Mouse (Mus musculus) 3T3-L1 (cell line): ENCODE results near the gene Pgghg.

Experiments
- DNase-seq: peaks from one replicate; pipeline ENCODE4 v3.0.0-alpha.2; 2015; ENCODE audit warnings: low read depth, low spot score

The Pgghg gene

GRCm38 (mm10) chr7:140922398-140923069 lies 18.7 kb upstream of the Pgghg start:
- DNase-seq = no peak

DNA sequence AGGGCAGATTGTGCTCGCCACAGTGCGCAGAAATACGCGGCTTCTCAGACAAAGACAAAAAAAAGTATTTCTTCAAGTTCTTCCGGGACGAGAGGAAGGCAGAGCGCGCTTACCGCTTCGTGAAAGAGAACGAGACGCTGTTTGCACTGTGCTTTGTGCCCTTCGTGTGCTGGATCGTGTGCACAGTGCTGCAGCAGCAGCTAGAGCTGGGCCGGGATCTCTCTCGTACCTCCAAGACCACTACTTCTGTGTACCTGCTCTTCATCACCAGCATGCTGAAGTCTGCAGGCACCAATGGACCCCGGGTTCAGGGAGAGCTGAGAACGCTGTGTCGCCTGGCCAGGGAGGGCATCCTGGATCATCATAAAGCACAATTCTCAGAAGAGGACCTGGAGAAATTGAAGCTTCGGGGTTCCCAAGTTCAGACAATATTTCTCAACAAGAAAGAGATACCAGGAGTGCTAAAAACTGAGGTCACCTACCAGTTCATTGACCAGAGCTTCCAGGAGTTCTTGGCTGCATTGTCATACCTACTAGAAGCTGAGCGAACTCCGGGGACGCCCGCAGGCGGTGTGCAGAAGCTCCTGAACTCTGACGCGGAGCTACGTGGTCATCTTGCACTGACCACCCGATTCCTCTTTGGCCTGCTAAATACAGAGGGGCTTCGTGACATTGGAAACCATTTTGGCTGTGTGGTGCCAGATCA lies 18.0 kb upstream of the Pgghg start:
- no peak for DNase-seq

- DNase-seq = no peak
Observed at GRCm38 (mm10) chr7:140927181-140927580, 14.0 kb upstream of the Pgghg start.

GRCm38 (mm10) chr7:140938436-140938835 lies 2.8 kb upstream of the Pgghg start:
- DNase-seq = peak; percentile 17

DNA sequence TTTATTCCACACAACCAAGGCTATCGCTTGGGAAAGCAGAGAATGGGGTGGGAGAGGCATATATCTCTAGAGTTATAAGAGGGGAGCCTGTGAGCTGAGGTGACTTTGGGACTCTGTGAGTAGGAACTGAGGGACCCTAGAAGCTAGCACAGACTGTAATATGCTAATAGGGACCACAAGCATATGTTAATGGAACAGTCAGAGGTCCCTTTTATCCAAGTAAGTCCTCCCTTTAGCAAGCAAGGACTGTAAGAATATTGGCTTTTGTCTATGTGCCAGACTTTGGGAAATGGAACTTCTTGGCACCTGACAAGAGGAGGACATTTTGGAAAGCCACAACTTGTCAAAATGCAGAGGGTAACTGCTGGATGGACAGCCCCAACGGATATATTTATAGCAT lies 2.3 kb upstream of the Pgghg start:
- DNase-seq = no peak

- DNase-seq = peak; percentile 9
Observed at GRCm38 (mm10) chr7:140939669-140940171, 1.5 kb upstream of the Pgghg start.

DNA sequence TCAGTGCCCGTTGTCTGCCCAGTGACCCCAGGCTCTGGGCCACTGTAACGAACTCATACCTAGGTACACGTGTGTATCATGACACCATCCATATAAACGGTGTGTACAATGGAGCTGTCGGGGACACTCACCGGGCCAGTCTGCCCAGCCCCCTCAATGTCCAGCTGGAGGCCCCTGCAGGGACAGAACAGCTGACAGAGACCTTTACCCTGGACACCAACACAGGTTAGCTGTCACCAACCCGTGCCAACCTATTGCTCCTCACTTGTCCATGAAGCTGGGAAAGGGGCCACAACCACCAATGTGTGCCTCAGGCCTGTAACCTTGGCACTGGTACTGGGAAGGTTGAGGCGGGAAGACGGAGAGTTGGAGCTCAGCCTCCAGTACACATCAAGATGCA lies 1.1 kb downstream of the Pgghg start:
- DNase-seq = peak; percentile 24

GRCm38 (mm10) chr7:140942811-140943210 lies 1.6 kb downstream of the Pgghg start:
- DNase-seq = no peak

GRCm38 (mm10) chr7:140943356-140943755 lies 2.2 kb downstream of the Pgghg start:
- no peak for DNase-seq

DNA sequence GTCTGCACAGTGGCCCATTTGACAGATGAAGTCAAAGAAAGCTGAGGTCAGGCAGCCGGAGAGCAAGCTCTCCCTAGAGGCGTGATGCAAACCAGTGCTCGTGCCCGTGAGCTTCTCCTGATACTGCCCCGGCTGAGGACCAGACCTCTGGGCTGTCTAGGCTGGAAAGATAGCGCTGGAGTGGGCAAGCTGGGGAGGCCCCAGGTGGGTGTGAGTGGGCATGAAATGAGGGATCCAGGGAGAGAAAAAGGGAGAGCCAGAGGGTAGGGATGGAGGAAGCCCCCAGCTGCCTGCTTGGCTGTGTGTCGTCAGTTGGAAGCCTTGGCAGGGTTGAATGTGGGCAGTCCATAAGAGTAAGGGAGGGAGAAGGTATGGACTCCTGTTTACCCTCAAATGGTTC lies 3.0 kb downstream of the Pgghg start:
- no peak for DNase-seq

DNA sequence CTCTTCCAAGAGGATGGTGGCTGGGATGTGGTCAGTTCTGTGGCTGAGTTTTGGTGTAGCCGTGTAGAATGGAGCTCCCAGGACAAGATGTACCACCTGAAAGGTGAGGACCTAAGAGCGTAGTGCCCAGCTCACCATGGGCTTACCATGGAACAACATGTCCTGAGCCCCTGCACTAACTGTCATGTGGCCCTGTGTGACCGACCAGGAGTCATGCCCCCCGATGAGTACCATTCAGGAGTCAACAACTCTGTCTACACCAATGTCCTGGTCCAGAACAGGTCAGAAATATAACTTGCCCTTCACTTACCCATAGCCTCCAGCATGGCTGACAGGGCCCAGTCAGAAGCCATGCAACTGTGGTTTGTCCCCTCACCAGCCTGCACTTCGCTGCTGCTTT lies 4.1 kb downstream of the Pgghg start:
- DNase-seq = no peak

GRCm38 (mm10) chr7:140946311-140946710 lies 5.1 kb downstream of the Pgghg start:
- DNase-seq = no peak

GRCm38 (mm10) chr7:140946980-140947379 lies 5.8 kb downstream of the Pgghg start:
- no peak for DNase-seq

DNA sequence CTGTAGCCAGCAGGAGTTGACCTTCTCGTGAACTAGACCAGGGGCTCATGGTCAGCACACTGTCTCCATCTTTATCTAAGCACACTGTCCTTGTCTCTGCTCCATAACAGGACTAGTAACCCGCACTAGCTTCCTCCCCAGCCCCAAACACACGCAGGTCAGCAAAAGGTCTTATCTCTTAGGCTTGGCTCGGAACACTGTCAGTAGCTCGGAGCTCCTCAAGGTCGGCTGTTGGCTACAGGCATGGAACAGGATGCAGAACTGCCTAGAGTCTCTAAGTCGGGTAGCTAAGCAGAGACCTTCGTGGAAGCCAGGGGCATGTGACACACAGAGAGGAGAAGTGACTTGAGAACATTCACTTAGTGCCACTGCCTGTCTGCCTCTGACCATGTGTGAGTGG lies 7.0 kb downstream of the Pgghg start:
- no peak for DNase-seq

GRCm38 (mm10) chr7:140949255-140949654 lies 8.1 kb downstream of the Pgghg start:
- no peak for DNase-seq

DNA sequence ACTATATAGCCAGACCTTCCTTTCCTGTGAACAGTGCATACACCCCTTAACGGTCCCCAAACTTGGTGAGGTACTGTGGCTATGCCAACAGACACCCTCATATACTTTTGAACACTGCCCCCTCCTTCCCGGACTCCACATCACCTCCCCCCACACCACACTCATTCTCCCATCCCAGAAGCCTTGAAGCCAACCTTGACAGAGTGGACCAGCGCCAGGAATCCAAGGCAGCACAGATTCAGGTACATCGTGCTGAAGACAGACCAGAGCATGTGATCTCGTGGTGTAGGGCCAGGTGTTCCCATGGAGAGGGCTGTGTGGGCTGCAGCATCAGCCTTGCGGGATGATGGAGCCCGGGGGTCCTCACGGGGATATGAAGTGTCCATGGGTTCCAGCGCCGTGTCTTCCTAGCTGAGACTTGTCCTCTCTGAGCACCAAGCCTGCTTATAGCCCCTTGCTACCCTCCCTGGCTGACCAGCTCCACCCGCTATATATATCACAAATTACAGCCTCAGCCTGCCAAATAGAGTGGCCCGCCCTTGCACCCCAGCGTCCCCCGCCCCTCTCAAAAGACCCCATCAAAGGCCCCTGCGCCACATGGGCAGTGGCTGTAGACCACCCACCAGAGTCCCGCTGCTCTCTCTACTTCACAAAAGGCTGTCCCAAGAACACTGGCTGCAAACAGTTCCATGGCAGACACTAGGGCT lies 8.8 kb downstream of the Pgghg start, which contains the start of gene Ifitm5:
TSS of gene Ifitm5 (minus strand) at position 468 of the 707 bp plus-strand sequence.
- DNase-seq = no peak

DNA sequence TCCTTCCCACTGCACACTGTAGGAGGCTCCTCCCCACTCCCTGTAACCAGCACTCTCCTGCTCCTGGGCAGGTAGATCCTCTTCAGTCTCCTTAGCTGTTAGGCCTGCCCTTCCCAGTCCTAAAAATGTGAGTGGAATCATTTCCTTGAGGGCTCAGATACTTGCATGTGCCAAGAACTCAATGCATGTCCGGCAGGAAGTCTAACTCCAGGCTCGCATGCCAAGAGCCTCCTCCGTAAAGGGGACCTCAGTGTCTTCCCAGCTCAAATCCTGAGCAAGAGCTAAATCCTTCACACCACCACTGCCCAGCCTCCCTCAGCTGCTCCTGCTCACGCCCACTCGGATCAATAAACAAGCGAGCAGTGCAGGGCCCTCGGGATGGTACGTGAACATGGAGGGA lies 9.9 kb downstream of the Pgghg start:
- DNase-seq = no peak

- no peak for DNase-seq
Observed at GRCm38 (mm10) chr7:140951765-140952164, 10.6 kb downstream of the Pgghg start.

GRCm38 (mm10) chr7:140952441-140952840 lies 11.2 kb downstream of the Pgghg start:
- no peak for DNase-seq

DNA sequence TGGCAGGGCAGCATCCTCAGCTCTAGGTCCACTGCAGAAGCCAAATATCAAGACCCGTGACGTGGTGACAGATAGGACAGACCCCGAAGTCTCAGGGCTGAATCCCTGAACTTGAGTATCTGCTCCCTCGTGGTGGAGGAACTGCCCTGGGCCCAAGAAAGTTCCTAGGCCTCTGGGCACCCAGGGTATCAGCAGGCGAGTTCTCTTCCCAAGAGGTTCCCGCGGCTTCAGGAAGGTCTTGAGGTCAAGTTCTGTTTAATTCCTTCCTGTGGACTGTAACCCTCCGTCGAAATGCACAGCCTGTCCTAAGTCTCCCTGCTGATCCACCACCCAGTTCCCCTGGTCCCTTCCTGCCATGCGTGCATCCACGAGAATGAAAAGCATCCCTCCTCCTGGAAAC lies 11.9 kb downstream of the Pgghg start:
- DNase-seq = no peak

GRCm38 (mm10) chr7:140953800-140954732 lies 12.9 kb downstream of the Pgghg start:
- DNase-seq = no peak
